In the genomic region with DNA sequence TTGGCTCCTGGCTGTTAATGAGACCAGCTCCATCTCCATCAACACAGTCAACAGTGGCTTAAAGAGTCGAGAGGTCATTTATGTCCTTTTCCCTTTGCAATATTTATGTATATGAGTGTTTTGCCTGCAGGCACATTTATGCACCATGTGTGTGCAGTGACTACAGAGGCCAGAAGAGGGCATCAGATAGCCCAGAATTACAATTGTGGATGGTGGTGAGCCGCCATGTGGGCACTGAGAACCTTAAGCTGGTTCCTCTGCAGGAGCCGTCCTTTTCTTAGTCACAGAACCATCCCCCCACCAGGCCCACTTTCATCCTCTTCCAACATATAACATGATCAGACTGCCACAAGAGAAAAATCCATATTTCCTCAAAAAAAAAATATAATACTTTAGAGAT, we compare ENCODE assay signal across 20 mouse cellular contexts.
DNase-seq lines count a peak whose midpoint lies in the region; ATAC-seq and TF ChIP-seq lines count a peak whose summit lies in the region.
"Had no signal": no experiment of that assay in that cellular context is flagged by ENCODE, and none has a peak within 500 bp of the region (broad histone marks: within the 10 kb centered on the region; RNA-seq: fewer than 3 reads in every experiment).

No protein-coding gene starts in this region.

- no peak for DNase-seq in hindbrain, postnatal 0 days (ENCODE audit: low spot score)
- DNase-seq in MEL (ENCODE audit: low read depth, low spot score) = no peak
- DNase-seq in frontal cortex, adult 2 months (ENCODE audit: extremely low spot score in 1 of 2, low spot score in 1 of 2) = no peak
- DNase-seq in cerebellum, adult 11 months = no peak
- DNase-seq: adrenal gland, postnatal 36 days; cerebellum, adult 9-11 months; kidney, adult 18-20 months; kidney, postnatal 25 days; lung, postnatal 36 days; thymus, postnatal 25 days had no signal

- no peaks in the 10 kb centered on the region for H3K9me3 ChIP-seq in hindbrain, postnatal 0 days (ENCODE audit: low read length)
- no peaks in the 10 kb centered on the region for H3K9me3 ChIP-seq in hindbrain, embryonic 12.5 days (replicated peaks)
- no peaks in the 10 kb centered on the region for H3K9me3 ChIP-seq in MEL (replicated peaks; ENCODE audit: insufficient read depth, low read length)
- H3K9me3 ChIP-seq in kidney, embryonic 14.5 days (ENCODE audit: control insufficient read depth, low read length) = no peaks in the 10 kb centered on the region
- H3K9me3 ChIP-seq: embryonic facial prominence, embryonic 12.5 days; forebrain, embryonic 15.5 days; heart, embryonic 15.5 days had no signal

- H3K79me2 ChIP-seq in MEL (ENCODE audit: control insufficient read depth, insufficient read depth, low read length, poor library complexity) = no peaks in the 10 kb centered on the region

- no peak overlapping the region for H3K4me3 ChIP-seq in hindbrain, postnatal 0 days (ENCODE audit: low read length)
- H3K4me3 ChIP-seq in hindbrain, embryonic 12.5 days = no peak overlapping the region
- no peak overlapping the region for H3K4me3 ChIP-seq in MEL (ENCODE audit: control insufficient read depth in 1 of 2, insufficient read depth in 1 of 2, low read depth in 2 of 2, low read length in 2 of 2)
- H3K4me3 ChIP-seq in bone marrow macrophage, adult 2 months (ENCODE audit: insufficient read depth, low read length) = peak overlapping the region; percentile 16; the same call in 1 of the 2 replicates
- H3K4me3 ChIP-seq in kidney, embryonic 14.5 days (ENCODE audit: low read length) = no peak overlapping the region
- H3K4me3 ChIP-seq: embryonic facial prominence, embryonic 12.5 days; erythroblast, embryonic 14.5 days; forebrain, embryonic 15.5 days; heart, embryonic 15.5 days; neural tube, embryonic 12.5 days had no signal

- H3K36me3 ChIP-seq in hindbrain, postnatal 0 days (ENCODE audit: insufficient read depth, low read length) = no peaks in the 10 kb centered on the region
- peaks cover 21% of the 10 kb centered on the region for H3K36me3 ChIP-seq in hindbrain, embryonic 12.5 days
- peaks cover 0 to 18% of the 10 kb centered on the region in 2 experiments; a peak in 2 of 4 replicates for H3K36me3 ChIP-seq in MEL (ENCODE audit: control insufficient read depth in 1 of 2, insufficient read depth in 2 of 2, low read length in 2 of 2)
- H3K36me3 ChIP-seq in kidney, embryonic 14.5 days (ENCODE audit: control insufficient read depth, insufficient read depth, low read length) = no peaks in the 10 kb centered on the region
- H3K36me3 ChIP-seq: heart, embryonic 15.5 days had no signal

- H3K9ac ChIP-seq in hindbrain, postnatal 0 days (replicated peaks; ENCODE audit: low read length) = no peak overlapping the region
- H3K9ac ChIP-seq in hindbrain, embryonic 12.5 days = no peak overlapping the region
- H3K9ac ChIP-seq in MEL (ENCODE audit: control insufficient read depth, low read depth, low read length, poor library complexity, severe bottlenecking) = no peak overlapping the region
- no peak overlapping the region for H3K9ac ChIP-seq in kidney, embryonic 14.5 days (ENCODE audit: low read depth, low read length)
- H3K9ac ChIP-seq: embryonic facial prominence, embryonic 12.5 days; forebrain, embryonic 15.5 days; heart, embryonic 15.5 days; neural tube, embryonic 12.5 days had no signal

- H3K27ac ChIP-seq in hindbrain, postnatal 0 days = no peak overlapping the region
- H3K27ac ChIP-seq in hindbrain, embryonic 12.5 days = no peak overlapping the region
- H3K27ac ChIP-seq in MEL (ENCODE audit: control insufficient read depth, low read depth, low read length) = peak overlapping the region; percentile 82
- H3K27ac ChIP-seq in bone marrow macrophage, adult 2 months (ENCODE audit: insufficient read depth, low read depth, low read length) = peak overlapping the region; percentile 93
- no peak overlapping the region for H3K27ac ChIP-seq in kidney, embryonic 14.5 days (ENCODE audit: low read depth, low read length)
- H3K27ac ChIP-seq: embryonic facial prominence, embryonic 12.5 days; forebrain, embryonic 15.5 days; heart, embryonic 15.5 days; neural tube, embryonic 12.5 days had no signal

- TF ChIP-seq EP300 in MEL (IDR thresholded peaks at IDR 0.05; ENCODE audit: low read depth in 1 of 2, low read length in 2 of 2) = no peak

- TF ChIP-seq CTCF in hindbrain, postnatal 0 days (IDR thresholded peaks at IDR 0.05; ENCODE audit: low read depth) = peak; percentile 19; the same call in 1 of the 2 replicates
- peak; percentile 26 to 45 (median 42) for TF ChIP-seq CTCF in MEL (IDR thresholded peaks at IDR 0.05 in 2 of 3, conservative IDR thresholded peaks at IDR 0.05 in 1 of 3; ENCODE audit: control insufficient read depth in 1 of 3, insufficient read depth in 1 of 3, low read depth in 2 of 3, low read length in 3 of 3, poor library complexity in 1 of 3, severe bottlenecking in 1 of 3)
- peak; percentile 39; the same call in 1 of the 2 replicates for TF ChIP-seq CTCF in bone marrow macrophage, adult 2 months (IDR thresholded peaks at IDR 0.05; ENCODE audit: low read depth, low read length)

- no peaks in the 10 kb centered on the region for H3K27me3 ChIP-seq in hindbrain, postnatal 0 days (ENCODE audit: insufficient read depth, low read length)
- H3K27me3 ChIP-seq in hindbrain, embryonic 12.5 days = no peaks in the 10 kb centered on the region
- no peaks in the 10 kb centered on the region for H3K27me3 ChIP-seq in MEL (ENCODE audit: control insufficient read depth in 1 of 2, insufficient read depth in 2 of 2, low read length in 2 of 2)
- no peaks in the 10 kb centered on the region for H3K27me3 ChIP-seq in kidney, embryonic 14.5 days (ENCODE audit: control insufficient read depth, insufficient read depth, low read length)
- H3K27me3 ChIP-seq: embryonic facial prominence, embryonic 12.5 days; forebrain, embryonic 15.5 days; heart, embryonic 15.5 days; neural tube, embryonic 12.5 days had no signal

- H3K4me1 ChIP-seq in hindbrain, postnatal 0 days (ENCODE audit: insufficient read depth, low read length) = no peaks in the 10 kb centered on the region
- H3K4me1 ChIP-seq in hindbrain, embryonic 12.5 days = 0 out of 2 replicates have a peak, but pooled peaks cover 2% of the 10 kb centered on the region
- peaks cover 0 to 21% of the 10 kb centered on the region in 2 experiments; a peak in 2 of 4 replicates for H3K4me1 ChIP-seq in MEL (ENCODE audit: control insufficient read depth in 1 of 2, insufficient read depth in 2 of 2, low read length in 2 of 2)
- peaks cover 14% of the 10 kb centered on the region for H3K4me1 ChIP-seq in bone marrow macrophage, adult 2 months (ENCODE audit: control insufficient read depth, insufficient read depth, low read length)
- no peaks in the 10 kb centered on the region for H3K4me1 ChIP-seq in kidney, embryonic 14.5 days (ENCODE audit: control insufficient read depth, insufficient read depth, low read length)
- H3K4me1 ChIP-seq: embryonic facial prominence, embryonic 12.5 days; heart, embryonic 15.5 days had no signal

- no peak overlapping the region for H3K4me2 ChIP-seq in hindbrain, postnatal 0 days (ENCODE audit: low read depth, low read length)
- no peak overlapping the region for H3K4me2 ChIP-seq in hindbrain, embryonic 12.5 days (replicated peaks)
- H3K4me2 ChIP-seq in kidney, embryonic 14.5 days (replicated peaks; ENCODE audit: low read depth, low read length) = no peak overlapping the region
- H3K4me2 ChIP-seq: embryonic facial prominence, embryonic 12.5 days; forebrain, embryonic 15.5 days; heart, embryonic 15.5 days; midbrain, embryonic 11.5 days; neural tube, embryonic 12.5 days had no signal

- TF ChIP-seq RAD21 in MEL (IDR thresholded peaks at IDR 0.05; ENCODE audit: low read depth, low read length) = no peak; the same call in 1 of the 2 replicates

- 95% methylated on average over 3 of the region's 3 CpGs for WGBS in hindbrain, postnatal 0 days
- WGBS in hindbrain, embryonic 12.5 days = 94% methylated on average over 3 of the region's 3 CpGs
- 90% methylated on average over 3 of the region's 3 CpGs for whole genome bisulfite sequencing in kidney, embryonic 14.5 days

- no peak for ATAC-seq in hindbrain, postnatal 0 days
- no peak for ATAC-seq in hindbrain, embryonic 12.5 days (ENCODE audit: low FRiP score)
- peak; percentile 45 for ATAC-seq in megakaryocyte, adult 5-6 weeks (ENCODE audit: poor library complexity, severe bottlenecking)
- no peak for ATAC-seq in kidney, embryonic 14.5 days (ENCODE audit: low FRiP score, low TSS enrichment)
- ATAC-seq: forebrain, embryonic 15.5 days had no signal

- TF ChIP-seq POLR2A in MEL (IDR thresholded peaks at IDR 0.05; ENCODE audit: control insufficient read depth in 1 of 2, insufficient read depth in 1 of 2, low read depth in 1 of 2, low read length in 2 of 2, poor library complexity in 1 of 2) = no peak
- TF ChIP-seq POLR2A in bone marrow macrophage, adult 2 months (IDR thresholded peaks at IDR 0.05; ENCODE audit: borderline replicate concordance, low read depth, low read length) = no peak

TF ChIP-seq in MEL, 35 proteins besides CTCF, POLR2A, EP300 and RAD21:
- TF ChIP-seq SMC3 (IDR thresholded peaks at IDR 0.05; ENCODE audit: low read depth, low read length) (peak; percentile 46; the same call in 1 of the 2 replicates), RCOR1 (IDR thresholded peaks at IDR 0.05; ENCODE audit: low read depth, low read length) (no peak)

Comparison
In these comparisons a context has a peak if more than half of its experiments do, and no peak if none do; other contexts are left out.
1. H3K27ac ChIP-seq: peak in MEL (single experiment) and bone marrow macrophage, adult 2 months (single experiment); none in hindbrain, postnatal 0 days (single experiment), hindbrain, embryonic 12.5 days (single experiment) and kidney, embryonic 14.5 days (single experiment).
2. Peak in every context shown above with its lines, with median percentiles within 50 percentile points of each other: CTCF ChIP-seq.